Mouse (Mus musculus) right cerebral cortex, postnatal 36 days (tissue): Measurements from ENCODE around the gene Dtx1.

ENCODE experiments used
- DNase-seq, 2 experiments: peaks; one replicate each; pipeline ENCODE4 v3.0.0; 2022; ENCODE audit warnings: low spot score in 2 of 2, mixed read lengths in 1 of 2

Dtx1 gene

GRCm38 (mm10) chr5:120679676-120680555, 31.8 kb downstream of the Dtx1 start:
- peak; percentile 90 to 94 for DNase-seq

GRCm38 (mm10) chr5:120677516-120677915, 34.2 kb downstream of the Dtx1 start:
- no peak for DNase-seq

- no peak for DNase-seq
Measured at GRCm38 (mm10) chr5:120674229-120675145, 37.2 kb downstream of the Dtx1 start.

- peak in 1 of 2 experiments; percentile 64 for DNase-seq
Measured at GRCm38 (mm10) chr5:120673626-120674025, 38.1 kb downstream of the Dtx1 start.

- no peak for DNase-seq
Measured at GRCm38 (mm10) chr5:120671865-120672264, 39.9 kb downstream of the Dtx1 start.

GRCm38 (mm10) chr5:120670132-120670531, 41.6 kb downstream of the Dtx1 start:
- no peak for DNase-seq

GRCm38 (mm10) chr5:120668761-120669160, 43.0 kb downstream of the Dtx1 start:
- DNase-seq: no peak

- DNase-seq: no peak
Measured at GRCm38 (mm10) chr5:120664888-120665287, 46.8 kb downstream of the Dtx1 start.

- DNase-seq: no peak
Measured at GRCm38 (mm10) chr5:120660816-120661215, 50.9 kb downstream of the Dtx1 start.

- DNase-seq: peak; percentile 69 to 74
Measured at GRCm38 (mm10) chr5:120656281-120656751, 55.4 kb downstream of the Dtx1 start.

GRCm38 (mm10) chr5:120653873-120654272, 57.9 kb downstream of the Dtx1 start:
- DNase-seq: no peak

GRCm38 (mm10) chr5:120652915-120653701, 58.6 kb downstream of the Dtx1 start:
- DNase-seq: peak; percentile 45 to 52

GRCm38 (mm10) chr5:120651230-120651629, 60.5 kb downstream of the Dtx1 start:
- DNase-seq: no peak

GRCm38 (mm10) chr5:120649938-120650337, 61.8 kb downstream of the Dtx1 start:
- DNase-seq: no peak

- DNase-seq: no peak
Measured at GRCm38 (mm10) chr5:120649374-120649933, 62.3 kb downstream of the Dtx1 start.

GRCm38 (mm10) chr5:120648569-120649373, 63.0 kb downstream of the Dtx1 start, which contains the start of gene Rasal1:
Gene Rasal1 (plus strand): TSS chr5:120648812.
- peak; percentile 74 to 79 for DNase-seq

GRCm38 (mm10) chr5:120647814-120648491, 63.8 kb downstream of the Dtx1 start:
- peak; percentile 43 to 49 for DNase-seq

GRCm38 (mm10) chr5:120647361-120647760, 64.4 kb downstream of the Dtx1 start:
- no peak for DNase-seq

GRCm38 (mm10) chr5:120645851-120646250, 65.9 kb downstream of the Dtx1 start:
- no peak for DNase-seq

GRCm38 (mm10) chr5:120644227-120644626, 67.5 kb downstream of the Dtx1 start:
- no peak for DNase-seq
